14 mouse cellular contexts compared by ENCODE assay signal in the genomic region with DNA sequence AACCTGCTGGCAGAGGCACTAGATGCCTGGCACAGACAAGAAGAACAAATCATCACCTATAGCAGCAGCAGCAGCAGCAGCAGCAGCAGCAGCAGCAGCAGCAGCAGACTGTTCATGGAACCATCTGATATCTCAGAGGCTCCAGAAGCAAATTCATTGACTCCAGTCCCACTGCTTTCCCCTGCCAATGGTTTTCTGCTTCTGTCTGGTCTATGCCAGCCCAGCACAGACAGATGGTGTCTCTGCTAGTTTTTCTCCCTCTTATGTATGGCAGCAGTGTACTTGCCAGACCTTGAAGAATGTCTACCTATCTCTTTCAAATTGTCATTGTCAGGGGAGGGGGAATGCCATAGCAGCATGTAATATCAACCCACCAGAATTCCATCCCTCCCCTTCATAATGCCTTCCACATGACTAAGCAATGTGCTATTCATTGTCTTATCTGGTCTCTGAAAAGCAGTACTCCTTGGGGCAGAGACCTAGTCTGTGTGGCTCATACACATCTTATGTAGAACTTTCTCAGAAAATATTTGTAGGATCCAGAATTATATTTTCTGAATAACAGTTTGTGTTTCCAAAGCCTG.
A peak's percentile ranks its signal among the peaks of the same experiment; 100 is the strongest.
DNase-seq lines count a peak whose midpoint lies in the region; ATAC-seq and TF ChIP-seq lines count a peak whose summit lies in the region.
"Had no signal": no experiment of that assay in that cellular context is flagged by ENCODE, and none has a peak within 500 bp of the region (broad histone marks: within the 10 kb centered on the region; RNA-seq: fewer than 3 reads in every experiment).

No protein-coding gene starts in this region.

- intact Hi-C loops in left cerebral cortex, postnatal 36 days (cut with DNase I): loop anchor here (10.0 kb wide), 1 partner anchor 394 kb away; a partner anchor contains a TSS
- intact Hi-C loops in heart, postnatal 14 days (cut with DNase I): no loop called here

- H3K36me3 ChIP-seq in forebrain, embryonic 10.5 days (replicated peaks): no peaks in the 10 kb centered on the region
- H3K36me3 ChIP-seq in forebrain, embryonic 11.5 days (ENCODE audit: control insufficient read depth, insufficient read depth, low read length): no peaks in the 10 kb centered on the region
- H3K36me3 ChIP-seq: embryonic facial prominence, embryonic 13.5 days; intestine, embryonic 15.5 days; lung, embryonic 15.5 days had no signal

- DNase-seq in forebrain, embryonic 10.5 days (ENCODE audit: extremely low spot score, low spot score): peak; percentile 11
- no peak for DNase-seq in forebrain, embryonic 11.5 days (ENCODE audit: low spot score)
- peak; percentile 32 to 37 for DNase-seq in left cerebral cortex, postnatal 36 days (ENCODE audit: low spot score in 2 of 2)
- no peak for DNase-seq in left cerebral cortex, adult 18-20 months (ENCODE audit: low spot score in 2 of 2)
- peak; percentile 66 for DNase-seq in brain, embryonic 14.5 days (ENCODE audit: low read depth)
- peak; percentile 32 to 44 for DNase-seq in layer of hippocampus, postnatal 10 days (ENCODE audit: low spot score in 2 of 2)
- no peak for DNase-seq in spleen, postnatal 10 days (ENCODE audit: low spot score in 2 of 2)
- no peak for DNase-seq in heart, postnatal 14 days
- DNase-seq: adrenal gland, adult 2 months; thymus, adult 2 months had no signal

- peaks cover 10% of the 10 kb centered on the region for H3K4me1 ChIP-seq in forebrain, embryonic 10.5 days
- no peaks in the 10 kb centered on the region for H3K4me1 ChIP-seq in forebrain, embryonic 11.5 days (replicated peaks; ENCODE audit: control insufficient read depth, insufficient read depth, low read length)
- H3K4me1 ChIP-seq: embryonic facial prominence, embryonic 13.5 days; intestine, embryonic 15.5 days; lung, embryonic 15.5 days had no signal

- no peak for ATAC-seq in forebrain, embryonic 11.5 days (replicated peaks; ENCODE audit: low FRiP score)
- ATAC-seq: intestine, embryonic 15.5 days had no signal

- no peak for TF ChIP-seq POLR2A in brain, embryonic 14.5 days (IDR thresholded peaks at IDR 0.05; ENCODE audit: borderline replicate concordance, extremely low read depth, insufficient read depth, insufficient read length, poor library complexity, severe bottlenecking)

- H3K27me3 ChIP-seq in forebrain, embryonic 10.5 days (ENCODE audit: poor library complexity, severe bottlenecking): no peaks in the 10 kb centered on the region
- no peaks in the 10 kb centered on the region for H3K27me3 ChIP-seq in forebrain, embryonic 11.5 days (ENCODE audit: control insufficient read depth, insufficient read depth, low read length)
- H3K27me3 ChIP-seq: embryonic facial prominence, embryonic 13.5 days; intestine, embryonic 15.5 days; lung, embryonic 15.5 days had no signal

- no peak overlapping the region for H3K27ac ChIP-seq in forebrain, embryonic 10.5 days
- H3K27ac ChIP-seq in forebrain, embryonic 11.5 days (ENCODE audit: low read depth, low read length): no peak overlapping the region
- H3K27ac ChIP-seq: embryonic facial prominence, embryonic 13.5 days; intestine, embryonic 15.5 days; lung, embryonic 15.5 days had no signal

- no peak overlapping the region for H3K4me2 ChIP-seq in forebrain, embryonic 11.5 days (ENCODE audit: low read depth, low read length, severe bottlenecking)
- H3K4me2 ChIP-seq: embryonic facial prominence, embryonic 13.5 days; intestine, embryonic 15.5 days; liver, embryonic 11.5 days; lung, embryonic 15.5 days had no signal

- H3K9ac ChIP-seq in forebrain, embryonic 11.5 days (ENCODE audit: low read length): no peak overlapping the region
- H3K9ac ChIP-seq: embryonic facial prominence, embryonic 13.5 days; intestine, embryonic 15.5 days; lung, embryonic 15.5 days had no signal

- H3K4me3 ChIP-seq in forebrain, embryonic 10.5 days: no peak overlapping the region
- H3K4me3 ChIP-seq in forebrain, embryonic 11.5 days (ENCODE audit: low read depth, low read length): no peak overlapping the region
- H3K4me3 ChIP-seq: embryonic facial prominence, embryonic 13.5 days; intestine, embryonic 15.5 days; lung, embryonic 15.5 days had no signal

- TF ChIP-seq CTCF in brain, embryonic 14.5 days (IDR thresholded peaks at IDR 0.05; ENCODE audit: borderline replicate concordance, extremely low read depth, insufficient read depth, insufficient read length): no peak

- no peaks in the 10 kb centered on the region for H3K9me3 ChIP-seq in forebrain, embryonic 10.5 days
- no peaks in the 10 kb centered on the region for H3K9me3 ChIP-seq in forebrain, embryonic 11.5 days (ENCODE audit: control insufficient read depth, low read length)
- H3K9me3 ChIP-seq: embryonic facial prominence, embryonic 13.5 days; intestine, embryonic 15.5 days; lung, embryonic 15.5 days had no signal

Comparison
In these comparisons a context has a peak if more than half of its experiments do, and no peak if none do; other contexts are left out.
1. DNase-seq: peak in forebrain, embryonic 10.5 days (single experiment), left cerebral cortex, postnatal 36 days (2 of 2), brain, embryonic 14.5 days (single experiment) and layer of hippocampus, postnatal 10 days (2 of 2); none in forebrain, embryonic 11.5 days (single experiment), left cerebral cortex, adult 18-20 months (0 of 2), spleen, postnatal 10 days (0 of 2) and heart, postnatal 14 days (0 of 2).